Mouse (Mus musculus) myocyte (in vitro differentiated cells): ENCODE data around the gene Fstl5. TPM values are rescaled to one million over a fixed set of nuclear protein-coding genes. Genes with fewer than 3 reads are reported as not detected.

Experiments
- H3K27me3 ChIP-seq: one replicate; pipeline ENCODE4 v1.6.1; 2011; ENCODE audit not compliant: control insufficient read depth, insufficient read depth, insufficient read length
- H3K36me3 ChIP-seq: one replicate; pipeline ENCODE4 v1.6.1; 2011; ENCODE audit not compliant: control insufficient read depth, insufficient read depth
- H3K4me2 ChIP-seq: one replicate; pipeline ENCODE4 v1.6.1; 2011; ENCODE audit warnings: low read depth, control low read depth
- H3K4me3 ChIP-seq: one replicate; pipeline ENCODE4 v1.5.1; 2011; ENCODE audit warnings: mild to moderate bottlenecking, control low read depth, moderate library complexity
- H3K79me2 ChIP-seq: one replicate; pipeline ENCODE4 v1.6.1; 2011; ENCODE audit not compliant: control insufficient read depth, insufficient read depth
- H3ac ChIP-seq: one replicate; pipeline ENCODE4 v1.6.1; 2011; ENCODE audit not compliant: control insufficient read depth, insufficient read length
- CEBPB ChIP-seq: IDR thresholded peaks from 2 replicates; pipeline ENCODE4 v1.6.1; 2011; ENCODE audit warnings: mild to moderate bottlenecking, moderate library complexity; ENCODE audit not compliant: poor library complexity, insufficient read depth, severe bottlenecking
- E2F4 ChIP-seq: IDR thresholded peaks from one replicate; pipeline ENCODE4 v1.6.1; 2011; ENCODE audit warnings: mild to moderate bottlenecking, control low read depth, moderate library complexity; ENCODE audit not compliant: insufficient read depth
- MAX ChIP-seq: IDR thresholded peaks from one replicate; pipeline ENCODE4 v1.6.1; 2011; ENCODE audit warnings: low read depth, mild to moderate bottlenecking, control low read depth
- MYOD1 ChIP-seq, 3 experiments: IDR thresholded peaks; one replicate each; pipeline ENCODE4 v1.6.1; 2011; ENCODE audit warnings: control low read depth in 2 of 3, low read depth in 2 of 3, mild to moderate bottlenecking in 2 of 3, moderate library complexity in 1 of 3; ENCODE audit not compliant: insufficient read length in 2 of 3, control insufficient read depth in 1 of 3
- MYOG ChIP-seq, 3 experiments: IDR thresholded peaks; one replicate each; pipeline ENCODE4 v1.6.1; 2011; ENCODE audit warnings: control low read depth in 2 of 3, low read depth in 2 of 3, mild to moderate bottlenecking in 2 of 3; ENCODE audit not compliant: insufficient read length in 2 of 3, control insufficient read depth in 1 of 3, insufficient read depth in 1 of 3
- POLR2A ChIP-seq: IDR thresholded peaks from one replicate; pipeline ENCODE4 v1.6.1; 2011; ENCODE audit warnings: low read depth, mild to moderate bottlenecking, control low read depth, moderate library complexity; ENCODE audit not compliant: insufficient read length
- POLR2AphosphoS2 ChIP-seq: IDR thresholded peaks from one replicate; pipeline ENCODE4 v1.6.1; 2011; ENCODE audit warnings: low read depth, control low read depth; ENCODE audit not compliant: insufficient read length
- REST ChIP-seq: IDR thresholded peaks from one replicate; pipeline ENCODE4 v1.6.1; 2011; ENCODE audit warnings: mild to moderate bottlenecking, control low read depth, moderate library complexity; ENCODE audit not compliant: insufficient read depth, insufficient read length
- SRF ChIP-seq: IDR thresholded peaks from one replicate; pipeline ENCODE4 v1.6.1; 2011; ENCODE audit warnings: low read depth; ENCODE audit not compliant: control insufficient read depth, insufficient read length
- TCF12 ChIP-seq: IDR thresholded peaks from one replicate; pipeline ENCODE4 v1.6.1; 2011; ENCODE audit warnings: mild to moderate bottlenecking, control low read depth; ENCODE audit not compliant: poor library complexity, insufficient read depth, severe bottlenecking
- TCF3 ChIP-seq: IDR thresholded peaks from one replicate; pipeline ENCODE4 v1.6.1; 2011; ENCODE audit warnings: low read depth, control low read depth; ENCODE audit not compliant: insufficient read length
- USF1 ChIP-seq: IDR thresholded peaks from one replicate; pipeline ENCODE4 v1.6.1; 2011; ENCODE audit warnings: low read depth, mild to moderate bottlenecking, control low read depth, moderate library complexity
- polyA plus RNA-seq: library from polyadenylated mRNA; unstranded; fragments of >200 nt; fragmentation: generic; extraction: Trizol; gene quantifications from one replicate; pipeline ENCODE4 v1.2.1, GENCODE M21; 2012; ENCODE audit warnings: missing spikeins

Fstl5 gene
- polyA plus RNA-seq, 1 experiment: 0.01 TPM

DNA sequence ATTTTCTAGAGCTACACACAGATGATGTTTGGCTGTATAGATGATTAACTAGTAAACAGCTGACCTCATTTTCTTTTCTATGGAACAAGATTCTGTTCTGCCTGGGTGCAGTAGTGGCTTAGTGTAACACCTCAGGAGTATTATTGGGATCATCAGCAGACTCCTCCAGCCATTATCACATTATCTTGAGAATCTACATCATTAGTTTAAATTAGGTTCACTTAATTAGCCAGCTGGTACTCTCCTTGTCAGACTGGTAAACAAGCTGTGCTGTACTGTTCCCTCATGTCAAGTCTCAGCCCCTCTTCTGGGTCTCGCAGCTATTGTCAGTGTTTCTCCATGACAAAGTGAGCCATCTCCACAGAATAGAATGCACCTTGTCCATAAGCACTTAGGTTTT lies 580.2 kb downstream of the Fstl5 start:
- no peaks in the 10 kb centered on the region for H3K79me2 ChIP-seq
- no peaks in the 10 kb centered on the region for H3K27me3 ChIP-seq
- TF ChIP-seq USF1 (no peak), MYOD1 (IDR thresholded peaks at IDR 0.05; ENCODE audit: control insufficient read depth in 1 of 3, insufficient read length in 2 of 3, low read depth in 2 of 3) (no peak), POLR2A (no peak), TCF3 (no peak), SRF (no peak), REST (no peak), CEBPB (no peak), TCF12 (no peak), MAX (no peak), E2F4 (no peak), MYOG (IDR thresholded peaks at IDR 0.05; ENCODE audit: control insufficient read depth in 1 of 3, insufficient read depth in 1 of 3, insufficient read length in 2 of 3, low read depth in 2 of 3) (no peak), POLR2AphosphoS2 (no peak)
- no peaks in the 10 kb centered on the region for H3K36me3 ChIP-seq
- H3ac ChIP-seq: no peak overlapping the region
- H3K4me2 ChIP-seq: no peak overlapping the region
- H3K4me3 ChIP-seq: no peak overlapping the region

DNA sequence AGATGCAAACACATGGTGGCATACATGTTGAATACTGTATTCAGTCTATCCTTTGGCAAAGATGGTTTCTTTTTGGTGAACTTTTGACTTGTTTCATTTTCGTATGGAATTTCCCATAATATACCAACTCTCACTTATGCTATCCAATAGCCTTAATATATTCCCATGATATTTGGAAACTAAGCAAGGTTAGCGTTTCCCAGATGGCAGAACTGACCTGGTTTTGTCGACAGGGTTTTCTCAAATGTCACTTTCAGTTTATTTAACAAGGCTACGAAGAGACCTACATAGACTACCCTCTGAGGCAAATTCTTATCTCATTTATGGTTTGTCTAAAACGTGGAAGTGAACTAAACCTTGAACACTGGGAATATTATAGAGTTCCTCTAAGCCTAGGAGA lies 596.8 kb downstream of the Fstl5 start:
- Histone ChIP-seq H3K79me2 (no peaks in the 10 kb centered on the region), H3K4me3 (no peak overlapping the region), H3K36me3 (no peaks in the 10 kb centered on the region), H3ac (no peak overlapping the region), H3K27me3 (no peaks in the 10 kb centered on the region), H3K4me2 (no peak overlapping the region)
- TF ChIP-seq SRF (no peak), CEBPB (no peak), POLR2A (no peak), MYOD1 (IDR thresholded peaks at IDR 0.05; ENCODE audit: control insufficient read depth in 1 of 3, insufficient read length in 2 of 3, low read depth in 2 of 3) (no peak), MAX (no peak)

DNA sequence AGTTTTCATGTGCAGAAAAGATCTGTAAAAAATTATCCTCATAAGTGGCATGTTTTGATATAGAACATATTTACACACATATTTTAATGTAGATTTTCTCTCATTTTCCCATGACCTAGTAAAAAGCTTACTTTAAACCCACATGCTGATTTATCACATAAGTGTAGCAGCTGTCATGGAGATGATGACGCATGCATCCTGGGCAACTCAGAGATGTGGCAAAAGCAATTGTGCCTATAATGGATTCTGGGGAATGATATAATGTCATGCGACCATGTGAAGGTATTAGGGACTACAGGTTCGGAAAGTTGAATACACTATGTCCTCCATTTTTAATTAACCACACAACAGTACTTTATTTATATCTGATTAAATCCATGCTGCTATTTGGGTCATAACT lies 601.9 kb downstream of the Fstl5 start:
- H3ac ChIP-seq: no peak overlapping the region
- TF ChIP-seq MYOD1 (IDR thresholded peaks at IDR 0.05; ENCODE audit: control insufficient read depth in 1 of 3, insufficient read length in 2 of 3, low read depth in 2 of 3) (no peak), USF1 (no peak), POLR2AphosphoS2 (no peak), E2F4 (no peak), POLR2A (no peak), REST (no peak), CEBPB (no peak), TCF3 (no peak), MYOG (IDR thresholded peaks at IDR 0.05; ENCODE audit: control insufficient read depth in 1 of 3, insufficient read depth in 1 of 3, insufficient read length in 2 of 3, low read depth in 2 of 3) (no peak), SRF (no peak), TCF12 (no peak), MAX (no peak)
- no peaks in the 10 kb centered on the region for H3K36me3 ChIP-seq
- no peaks in the 10 kb centered on the region for H3K79me2 ChIP-seq
- no peak overlapping the region for H3K4me2 ChIP-seq
- no peak overlapping the region for H3K4me3 ChIP-seq
- no peaks in the 10 kb centered on the region for H3K27me3 ChIP-seq

DNA sequence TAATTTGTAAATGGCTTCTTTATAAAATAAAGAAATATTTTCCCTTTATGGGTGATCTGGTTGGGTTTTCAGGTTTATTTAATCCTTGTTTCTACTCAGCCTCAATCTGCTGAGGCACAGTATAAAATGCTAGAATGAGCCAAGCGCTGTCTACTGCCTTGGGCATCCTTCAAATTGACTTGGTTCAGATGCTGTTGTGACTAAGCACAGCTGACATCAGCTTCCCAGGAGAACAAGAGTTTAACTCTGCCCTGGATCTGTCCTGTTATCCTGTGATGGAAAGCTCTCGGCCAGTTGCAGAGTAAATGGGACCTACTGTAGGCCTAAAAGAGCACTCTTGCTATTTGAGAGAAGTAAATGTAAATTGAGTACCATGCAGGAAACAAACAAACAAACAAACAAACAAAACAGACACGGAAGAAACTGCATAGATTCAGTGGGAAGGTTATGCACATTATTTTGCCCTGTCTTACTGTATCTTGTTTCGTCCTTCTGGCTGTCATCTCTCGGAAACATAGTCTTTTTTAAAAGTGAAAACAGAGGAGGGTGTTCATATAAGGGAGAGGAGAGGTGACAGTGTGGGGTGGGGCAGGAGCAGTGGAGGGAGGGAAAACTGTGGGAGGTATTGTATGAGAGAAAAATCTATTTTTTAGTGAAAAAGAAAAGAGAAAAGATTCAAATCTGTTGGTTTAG lies 605.9 kb downstream of the Fstl5 start:
- Histone ChIP-seq H3ac (no peak overlapping the region), H3K4me3 (no peak overlapping the region), H3K79me2 (no peaks in the 10 kb centered on the region), H3K27me3 (no peaks in the 10 kb centered on the region), H3K4me2 (no peak overlapping the region), H3K36me3 (no peaks in the 10 kb centered on the region)
- TF ChIP-seq POLR2A (no peak), MAX (no peak), E2F4 (no peak), SRF (no peak), REST (no peak), POLR2AphosphoS2 (no peak), MYOG (IDR thresholded peaks at IDR 0.05; ENCODE audit: control insufficient read depth in 1 of 3, insufficient read depth in 1 of 3, insufficient read length in 2 of 3, low read depth in 2 of 3) (no peak), MYOD1 (IDR thresholded peaks at IDR 0.05; ENCODE audit: control insufficient read depth in 1 of 3, insufficient read length in 2 of 3, low read depth in 2 of 3) (no peak), CEBPB (no peak), TCF3 (no peak), USF1 (no peak), TCF12 (no peak)

GRCm38 (mm10) chr3:76680546-76680883 lies 606.4 kb downstream of the Fstl5 start:
- Histone ChIP-seq H3ac (no peak overlapping the region), H3K36me3 (no peaks in the 10 kb centered on the region), H3K4me3 (no peak overlapping the region), H3K79me2 (no peaks in the 10 kb centered on the region), H3K27me3 (no peaks in the 10 kb centered on the region), H3K4me2 (no peak overlapping the region)
- TF ChIP-seq REST (no peak), POLR2AphosphoS2 (no peak), MYOG (IDR thresholded peaks at IDR 0.05; ENCODE audit: control insufficient read depth in 1 of 3, insufficient read depth in 1 of 3, insufficient read length in 2 of 3, low read depth in 2 of 3) (no peak), TCF3 (no peak), USF1 (no peak)
